Mouse (Mus musculus) stomach, embryonic 14.5 days (tissue): ENCODE results near the gene Dkkl1. TPM values are rescaled to one million over a fixed set of nuclear protein-coding genes. Genes with fewer than 3 reads are reported as not detected.
"Not testable (repeated sequence)": the region's sequence is repeated elsewhere in the genome, so short reads cannot be mapped to it uniquely, and the experiment has no call there.

Experiments
- ATAC-seq: fragments of 200-750 bp; cut with Nextera tagmentation; 2 replicates; pipeline ENCODE4 v1.8.0; 2017; ENCODE audit warnings: low read depth, moderate TSS enrichment; ENCODE audit not compliant: insufficient number of reproducible peaks, insufficient read depth, low FRiP score
- H3K27ac ChIP-seq: fragments of 300-500 bp; sonication (generic); 2 replicates; pipeline ENCODE4 v1.5.1; 2014; ENCODE audit warnings: mild to moderate bottlenecking, low read length, moderate library complexity, mixed read lengths
- H3K27me3 ChIP-seq: fragments of 300-500 bp; sonication (generic); 2 replicates; pipeline ENCODE4 v1.6.1; 2014; ENCODE audit warnings: low read length, control low read depth, mixed read lengths; ENCODE audit not compliant: control insufficient read depth, insufficient read depth
- H3K36me3 ChIP-seq: fragments of 300-500 bp; sonication (generic); 2 replicates; pipeline ENCODE4 v1.6.1; 2014; ENCODE audit warnings: mild to moderate bottlenecking, control low read depth, low read length, moderate library complexity, mixed read lengths; ENCODE audit not compliant: control insufficient read depth, insufficient read depth
- H3K4me1 ChIP-seq: fragments of 300-500 bp; sonication (generic); 2 replicates; pipeline ENCODE4 v1.6.1; 2014; ENCODE audit warnings: low read length, control low read depth, mixed read lengths; ENCODE audit not compliant: control insufficient read depth, insufficient read depth
- H3K4me2 ChIP-seq: fragments of 300-500 bp; sonication (generic); replicated peaks from 2 replicates; pipeline ENCODE4 v1.6.1; 2014; ENCODE audit warnings: low read depth, low read length, control low read depth
- H3K4me3 ChIP-seq: fragments of 300-500 bp; sonication (generic); 2 replicates; pipeline ENCODE4 v1.5.1; 2014; ENCODE audit warnings: low read depth, low read length, control low read depth
- H3K9ac ChIP-seq: fragments of 300-500 bp; sonication (generic); replicated peaks from 2 replicates; pipeline ENCODE4 v1.6.1; 2014; ENCODE audit warnings: low read depth, mild to moderate bottlenecking, control low read depth, low read length, moderate library complexity, mixed read lengths
- H3K9me3 ChIP-seq: fragments of 300-500 bp; sonication (generic); 2 replicates; pipeline ENCODE4 v1.6.1; 2016; ENCODE audit warnings: low read depth, low read length, control low read depth; ENCODE audit not compliant: control insufficient read depth
- WGBS: fragments of 180-500 bp; shearing (Covaris S2); extraction: QIAGEN DNeasy Blood & Tissue Kit; methylation state at CpG from one replicate; pipeline ENCODE4 v1.1.7; 2014; 5-methylcytosine and 5-hydroxymethylcytosine counted together
- polyA plus RNA-seq: library from polyadenylated mRNA; unstranded; fragments of >200 nt; fragmentation: Nextera tagmentation; extraction: Ambion mirVana; gene quantifications from 2 replicates; pipeline ENCODE4 v1.2.1, GENCODE M21; 2014

Gene Dkkl1
- polyA plus RNA-seq: 0.45 and 1.2 TPM in 2 replicates

GRCm38 (mm10) chr7:45211851-45212251, at the start of gene Dkkl1:
Dkkl1 (minus strand) TSS chr7:45212147.
- peaks cover 11% of the 10 kb centered on the region; the same call in 1 of the 2 replicates for H3K4me1 ChIP-seq
- 4% methylated on average over 17 of the region's 17 CpGs for WGBS
- peak within 1 kb of the TSS; percentile 24 for H3K4me2 ChIP-seq
- ATAC-seq: no peak
- H3K27me3 ChIP-seq: no peaks in the 10 kb centered on the region
- H3K9me3 ChIP-seq: no peaks in the 10 kb centered on the region
- H3K4me3 ChIP-seq: 0 out of 2 replicates have a peak within 1 kb of the TSS, but pooled peaks have one; percentile 7
- H3K27ac ChIP-seq: no peak within 1 kb of the TSS
- no peaks in the 10 kb centered on the region for H3K36me3 ChIP-seq
- H3K9ac ChIP-seq: no peak within 1 kb of the TSS

GRCm38 (mm10) chr7:45259281-45259680, 47.3 kb upstream of the Dkkl1 start:
- Histone ChIP-seq H3K27me3 (no peaks in the 10 kb centered on the region), H3K9ac (no peak overlapping the region), H3K27ac (no peak overlapping the region), H3K4me1 (peaks cover 3% of the 10 kb centered on the region; the same call in 1 of the 2 replicates), H3K4me3 (no peak overlapping the region), H3K4me2 (no peak overlapping the region), H3K9me3 (no peaks in the 10 kb centered on the region), H3K36me3 (no peaks in the 10 kb centered on the region)
- no peak for ATAC-seq
- 84% methylated on average over 8 of the region's 8 CpGs for WGBS

GRCm38 (mm10) chr7:45257063-45257840, 45.3 kb upstream of the Dkkl1 start:
- H3K9ac ChIP-seq: no peak overlapping the region
- H3K4me1 ChIP-seq: peaks cover 3% of the 10 kb centered on the region; the same call in 1 of the 2 replicates
- no peak overlapping the region for H3K4me3 ChIP-seq
- no peaks in the 10 kb centered on the region for H3K9me3 ChIP-seq
- ATAC-seq: no peak
- WGBS: 52% methylated on average over 11 of the region's 11 CpGs
- no peak overlapping the region for H3K27ac ChIP-seq
- H3K27me3 ChIP-seq: no peaks in the 10 kb centered on the region
- no peaks in the 10 kb centered on the region for H3K36me3 ChIP-seq
- no peak overlapping the region for H3K4me2 ChIP-seq

DNA sequence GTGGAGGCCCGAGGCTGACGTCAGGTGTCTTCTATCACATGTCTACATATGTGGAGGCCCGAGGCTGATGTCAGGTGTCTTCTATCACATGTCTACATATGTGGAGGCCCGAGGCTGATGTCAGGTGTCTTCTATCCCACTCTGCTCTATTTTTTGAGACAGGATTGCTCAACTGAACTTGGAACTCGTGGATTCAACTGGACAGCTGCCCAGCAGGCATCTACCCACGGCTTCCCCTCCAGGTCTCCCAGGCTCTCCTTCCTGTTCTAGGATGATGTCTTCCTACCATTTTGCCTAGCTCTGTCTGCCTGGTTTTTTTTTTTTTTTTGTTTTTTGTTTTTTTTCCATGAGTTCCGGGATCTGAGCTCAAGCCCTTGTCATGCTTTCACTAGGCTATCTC, 43.9 kb upstream of the Dkkl1 start:
- H3K27ac ChIP-seq, H3K9me3 ChIP-seq, H3K4me1 ChIP-seq, H3K27me3 ChIP-seq, H3K4me3 ChIP-seq, H3K4me2 ChIP-seq, ATAC-seq, H3K9ac ChIP-seq, H3K36me3 ChIP-seq: not testable (repeated sequence)
- 62% methylated on average over 5 of the region's 7 CpGs for WGBS

- no peak overlapping the region for H3K4me2 ChIP-seq
- no peak overlapping the region for H3K9ac ChIP-seq
- no peak overlapping the region for H3K27ac ChIP-seq
- no peaks in the 10 kb centered on the region for H3K9me3 ChIP-seq
- H3K36me3 ChIP-seq: no peaks in the 10 kb centered on the region
- H3K4me3 ChIP-seq: no peak overlapping the region
- H3K4me1 ChIP-seq: no peaks in the 10 kb centered on the region
- H3K27me3 ChIP-seq: no peaks in the 10 kb centered on the region
- 73% methylated on average over 8 of the region's 8 CpGs for WGBS
- ATAC-seq: no peak
Observed at GRCm38 (mm10) chr7:45253806-45254205, 41.9 kb upstream of the Dkkl1 start.

DNA sequence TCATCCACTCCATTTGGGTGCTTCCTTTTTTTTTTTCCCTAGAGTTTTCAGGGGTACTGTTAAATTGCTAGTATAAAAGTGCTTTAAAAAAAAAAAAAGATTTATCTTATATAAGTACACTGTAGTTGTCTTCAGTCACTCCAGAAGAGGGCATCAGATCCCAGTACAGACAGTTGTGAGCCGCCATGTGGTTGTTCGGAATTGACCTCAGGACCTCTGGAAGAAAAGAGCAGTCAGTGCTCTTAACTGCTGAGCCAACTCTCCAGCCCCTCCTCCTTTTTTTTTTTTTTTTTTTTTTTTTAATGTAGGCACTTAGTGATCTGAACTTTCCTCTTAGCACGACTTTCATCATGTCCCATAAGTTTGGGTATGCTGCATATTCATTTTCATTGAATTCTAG, 35.7 kb upstream of the Dkkl1 start:
- H3K9me3 ChIP-seq: no peaks in the 10 kb centered on the region
- H3K27me3 ChIP-seq: no peaks in the 10 kb centered on the region
- no peak overlapping the region for H3K9ac ChIP-seq
- no peak overlapping the region for H3K4me3 ChIP-seq
- WGBS: 41% methylated on average over 3 of the region's 3 CpGs
- H3K27ac ChIP-seq: no peak overlapping the region
- H3K36me3 ChIP-seq: no peaks in the 10 kb centered on the region
- H3K4me1 ChIP-seq: no peaks in the 10 kb centered on the region
- H3K4me2 ChIP-seq: no peak overlapping the region
- no peak for ATAC-seq

- Histone ChIP-seq H3K27ac (no peak overlapping the region), H3K4me1 (0 out of 2 replicates have a peak, but pooled peaks cover 3% of the 10 kb centered on the region), H3K27me3 (0 out of 2 replicates have a peak, but pooled peaks cover 3% of the 10 kb centered on the region), H3K9ac (no peak overlapping the region), H3K4me3 (0 out of 2 replicates have a peak overlapping the region, but pooled peaks have one; percentile 20), H3K9me3 (no peaks in the 10 kb centered on the region), H3K36me3 (no peaks in the 10 kb centered on the region), H3K4me2 (peak overlapping the region; percentile 46)
- ATAC-seq: no peak
- WGBS: 82% methylated on average over 6 of the region's 6 CpGs
Observed at GRCm38 (mm10) chr7:45241389-45241749, 29.4 kb upstream of the Dkkl1 start.

DNA sequence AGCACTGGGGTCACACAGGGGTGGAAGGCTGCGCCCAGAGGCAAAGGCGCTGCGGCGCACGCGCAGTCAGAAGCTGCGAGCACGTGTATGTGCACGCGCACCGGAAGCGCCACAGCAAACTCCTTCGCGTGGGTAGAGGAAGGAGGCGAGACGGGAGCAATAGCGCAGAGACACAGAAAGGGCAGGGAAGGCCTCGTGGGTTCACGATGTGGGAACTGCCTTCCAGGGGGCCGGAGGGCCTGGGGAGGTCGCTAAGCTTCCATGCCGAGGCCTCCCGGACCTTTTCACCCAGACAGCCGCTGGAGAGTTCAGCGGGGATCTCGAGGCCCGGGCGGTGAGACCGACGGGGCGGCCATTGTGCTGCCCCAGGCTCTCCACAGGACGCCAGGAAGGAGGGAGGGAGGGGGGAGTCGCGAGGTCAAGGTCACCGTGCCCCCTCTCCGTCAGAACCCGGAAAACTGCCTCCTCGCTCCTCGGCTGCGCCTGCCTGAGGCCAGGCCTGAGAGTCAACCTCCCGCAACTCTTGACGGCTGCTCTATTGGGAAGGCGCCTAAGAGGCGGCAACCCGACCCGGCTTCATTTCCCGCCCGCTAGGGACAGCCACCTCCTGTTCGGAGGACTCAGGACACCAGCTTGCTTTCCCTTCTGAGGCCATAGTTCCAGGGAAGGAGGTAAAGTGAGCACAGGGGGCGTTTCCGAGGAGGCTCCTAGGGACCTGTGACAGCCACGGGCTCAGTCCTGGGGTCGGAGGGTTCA, 28.9 kb upstream of the Dkkl1 start, which contains the start of gene Slc6a16:
Gene Slc6a16, plus strand, starts transcription at position 453 of the 756 bp plus-strand sequence.
- Histone ChIP-seq H3K9ac (0 out of 2 replicates have a peak within 1 kb of the TSS, but pooled peaks have one; percentile 18), H3K27ac (no peak within 1 kb of the TSS)
- ATAC-seq: 0 out of 2 replicates have a peak, but pooled peaks have one; percentile 34

More for the DNA sequence above, 28.9 kb upstream of the Dkkl1 start, which contains the start of gene Slc6a16:
- Histone ChIP-seq H3K36me3 (no peaks in the 10 kb centered on the region), H3K4me3 (peak within 1 kb of the TSS; percentile 20), H3K4me1 (0 out of 2 replicates have a peak, but pooled peaks cover 3% of the 10 kb centered on the region), H3K27me3 (0 out of 2 replicates have a peak, but pooled peaks cover 5% of the 10 kb centered on the region), H3K4me2 (peak within 1 kb of the TSS; percentile 46), H3K9me3 (no peaks in the 10 kb centered on the region)
- 16% methylated on average over 53 of the region's 53 CpGs for WGBS
